Mouse (Mus musculus): ENCODE measurements around the gene Ncor2. TPM values are rescaled to one million over a fixed set of nuclear protein-coding genes. Genes with fewer than 3 reads are reported as not detected.
A peak's percentile ranks its signal among the peaks of the same experiment; 100 is the strongest.

Ncor2 gene
- total and polyA plus RNA-seq, 2 experiments: 7.1 to 15.0 TPM

- 0 out of 2 replicates have a peak, but pooled peaks cover 3% of the 10 kb centered on the region for H3K27me3 ChIP-seq (ENCODE audit: control insufficient read depth, insufficient read depth, low read length)
- TF ChIP-seq CTCF (IDR thresholded peaks at IDR 0.05; ENCODE audit: low read depth, low read length) (no peak), POLR2A (IDR thresholded peaks at IDR 0.05; ENCODE audit: extremely low read depth, insufficient read depth, low read length) (no peak)
- H3K36me3 ChIP-seq (ENCODE audit: control insufficient read depth, insufficient read depth, low read length): no peaks in the 10 kb centered on the region
- no peaks in the 10 kb centered on the region for H3K79me2 ChIP-seq (ENCODE audit: control insufficient read depth, insufficient read depth, low read length)
- H3K9ac ChIP-seq (ENCODE audit: low read depth, low read length): no peak within 1 kb of the TSS
- DNase-seq (ENCODE audit: extremely low read depth, low read depth, low spot score): no peak
- peak within 1 kb of the TSS; percentile 25; the same call in 1 of the 2 replicates for H3K4me3 ChIP-seq (ENCODE audit: insufficient read depth, low read depth, low read length)
- H3K4me1 ChIP-seq (ENCODE audit: control insufficient read depth, insufficient read depth, low read length): no peaks in the 10 kb centered on the region
- no peak within 1 kb of the TSS for H3K27ac ChIP-seq (replicated peaks; ENCODE audit: insufficient read depth, low read depth, low read length)
- 11% methylated on average over 41 of the region's 41 CpGs for WGBS
Observed at GRCm38 (mm10) chr5:125002969-125003872, 175.8 kb downstream of the Ncor2 start, which contains the start of gene Rflna. Gene Rflna (plus strand): TSS chr5:125003221.

GRCm38 (mm10) chr5:125000756-125001250 is 178.2 kb downstream of the Ncor2 start:
- TF ChIP-seq POLR2A (IDR thresholded peaks at IDR 0.05; ENCODE audit: extremely low read depth, insufficient read depth, low read length) (no peak), CTCF (IDR thresholded peaks at IDR 0.05; ENCODE audit: low read depth, low read length) (no peak)
- 0 out of 2 replicates have a peak, but pooled peaks cover 3% of the 10 kb centered on the region for H3K27me3 ChIP-seq (ENCODE audit: control insufficient read depth, insufficient read depth, low read length)
- no peak for DNase-seq (ENCODE audit: extremely low read depth, low read depth, low spot score)
- H3K27ac ChIP-seq (replicated peaks; ENCODE audit: insufficient read depth, low read depth, low read length): no peak overlapping the region
- H3K79me2 ChIP-seq (ENCODE audit: control insufficient read depth, insufficient read depth, low read length): no peaks in the 10 kb centered on the region
- no peak overlapping the region for H3K9ac ChIP-seq (ENCODE audit: low read depth, low read length)
- WGBS: 72% methylated on average over 10 of the region's 10 CpGs
- no peaks in the 10 kb centered on the region for H3K4me1 ChIP-seq (ENCODE audit: control insufficient read depth, insufficient read depth, low read length)
- no peak overlapping the region for H3K4me3 ChIP-seq (ENCODE audit: insufficient read depth, low read depth, low read length)
- H3K36me3 ChIP-seq (ENCODE audit: control insufficient read depth, insufficient read depth, low read length): no peaks in the 10 kb centered on the region

GRCm38 (mm10) chr5:124997913-124998312 is 181.1 kb downstream of the Ncor2 start:
- H3K4me3 ChIP-seq (ENCODE audit: insufficient read depth, low read depth, low read length): no peak overlapping the region
- no peaks in the 10 kb centered on the region for H3K4me1 ChIP-seq (ENCODE audit: control insufficient read depth, insufficient read depth, low read length)
- H3K9ac ChIP-seq (ENCODE audit: low read depth, low read length): no peak overlapping the region
- 90% methylated on average over 4 of the region's 4 CpGs for WGBS
- TF ChIP-seq CTCF (IDR thresholded peaks at IDR 0.05; ENCODE audit: low read depth, low read length) (no peak), POLR2A (IDR thresholded peaks at IDR 0.05; ENCODE audit: extremely low read depth, insufficient read depth, low read length) (no peak)
- no peaks in the 10 kb centered on the region for H3K27me3 ChIP-seq (ENCODE audit: control insufficient read depth, insufficient read depth, low read length)
- no peak overlapping the region for H3K27ac ChIP-seq (replicated peaks; ENCODE audit: insufficient read depth, low read depth, low read length)
- DNase-seq (ENCODE audit: extremely low read depth, low read depth, low spot score): no peak
- no peaks in the 10 kb centered on the region for H3K36me3 ChIP-seq (ENCODE audit: control insufficient read depth, insufficient read depth, low read length)
- H3K79me2 ChIP-seq (ENCODE audit: control insufficient read depth, insufficient read depth, low read length): no peaks in the 10 kb centered on the region

GRCm38 (mm10) chr5:124996816-124997215 is 182.2 kb downstream of the Ncor2 start:
- H3K79me2 ChIP-seq (ENCODE audit: control insufficient read depth, insufficient read depth, low read length): no peaks in the 10 kb centered on the region
- no peaks in the 10 kb centered on the region for H3K4me1 ChIP-seq (ENCODE audit: control insufficient read depth, insufficient read depth, low read length)
- TF ChIP-seq CTCF (IDR thresholded peaks at IDR 0.05; ENCODE audit: low read depth, low read length) (no peak), POLR2A (IDR thresholded peaks at IDR 0.05; ENCODE audit: extremely low read depth, insufficient read depth, low read length) (no peak)
- 59% methylated on average over 6 of the region's 6 CpGs for WGBS
- no peak overlapping the region for H3K9ac ChIP-seq (ENCODE audit: low read depth, low read length)
- no peak overlapping the region for H3K27ac ChIP-seq (replicated peaks; ENCODE audit: insufficient read depth, low read depth, low read length)
- H3K36me3 ChIP-seq (ENCODE audit: control insufficient read depth, insufficient read depth, low read length): no peaks in the 10 kb centered on the region
- DNase-seq (ENCODE audit: extremely low read depth, low read depth, low spot score): no peak
- H3K27me3 ChIP-seq (ENCODE audit: control insufficient read depth, insufficient read depth, low read length): no peaks in the 10 kb centered on the region
- H3K4me3 ChIP-seq (ENCODE audit: insufficient read depth, low read depth, low read length): no peak overlapping the region

GRCm38 (mm10) chr5:124992891-124993290 is 186.1 kb downstream of the Ncor2 start:
- WGBS: 62% methylated on average over 11 of the region's 11 CpGs
- Histone ChIP-seq H3K27ac (replicated peaks; ENCODE audit: insufficient read depth, low read depth, low read length) (peak overlapping the region; percentile 44; the same call in 1 of the 2 replicates), H3K4me3 (ENCODE audit: insufficient read depth, low read depth, low read length) (no peak overlapping the region), H3K79me2 (ENCODE audit: control insufficient read depth, insufficient read depth, low read length) (no peaks in the 10 kb centered on the region), H3K9ac (ENCODE audit: low read depth, low read length) (no peak overlapping the region), H3K27me3 (ENCODE audit: control insufficient read depth, insufficient read depth, low read length) (no peaks in the 10 kb centered on the region), H3K36me3 (ENCODE audit: control insufficient read depth, insufficient read depth, low read length) (no peaks in the 10 kb centered on the region), H3K4me1 (ENCODE audit: control insufficient read depth, insufficient read depth, low read length) (no peaks in the 10 kb centered on the region)
- DNase-seq (ENCODE audit: extremely low read depth, low read depth, low spot score): peak; percentile 24
- no peak for TF ChIP-seq POLR2A (IDR thresholded peaks at IDR 0.05; ENCODE audit: extremely low read depth, insufficient read depth, low read length)
- no peak for TF ChIP-seq CTCF (IDR thresholded peaks at IDR 0.05; ENCODE audit: low read depth, low read length)
